Mouse (Mus musculus) cerebellum, postnatal 10 days (tissue): ENCODE results near the gene Ptpn7.

Experiments
- DNase-seq, 2 experiments: peaks; one replicate each; pipeline ENCODE4 v3.0.0; 2021; ENCODE audit warnings: mixed read lengths in 2 of 2

The Ptpn7 gene

DNA sequence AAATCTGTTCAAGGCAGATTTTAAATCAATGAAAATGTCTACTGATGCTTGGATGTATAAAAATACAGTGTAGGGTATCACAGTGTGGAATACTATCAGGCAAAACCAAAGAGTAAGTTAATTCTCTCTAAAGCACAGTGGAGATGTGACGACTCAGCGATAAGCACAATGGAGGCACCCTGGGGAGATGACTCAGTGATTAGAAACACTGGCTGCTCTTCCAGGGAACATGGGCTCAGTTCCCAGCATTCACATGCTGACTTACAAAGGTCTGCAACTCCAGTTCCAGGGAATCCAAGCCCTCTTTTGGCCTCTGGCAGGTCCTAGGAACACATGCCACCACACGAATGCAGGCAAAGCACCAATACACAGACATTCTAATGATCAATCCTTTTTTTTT is 55.7 kb downstream of the Ptpn7 start:
- DNase-seq = peak in 1 of 2 experiments; percentile 62

DNA sequence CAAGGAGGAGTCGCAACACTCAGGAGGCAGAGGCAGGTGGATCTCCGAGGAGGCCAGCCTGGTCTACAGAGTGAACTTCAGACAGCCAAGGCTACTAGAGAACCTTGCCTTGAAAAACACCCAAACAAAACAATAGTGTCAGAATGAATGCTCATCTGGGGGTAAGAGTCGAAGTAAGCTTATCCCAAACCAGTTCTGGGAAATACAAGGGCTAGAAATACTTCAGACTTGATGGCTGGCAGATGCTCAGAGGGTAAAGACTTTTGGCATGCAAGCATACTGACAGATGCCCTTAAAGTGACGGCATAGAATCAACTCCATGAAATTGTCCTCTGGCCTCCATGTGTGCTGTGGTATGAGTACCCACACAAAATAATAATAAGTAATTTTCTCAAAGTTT is 56.7 kb downstream of the Ptpn7 start:
- no peak for DNase-seq

DNA sequence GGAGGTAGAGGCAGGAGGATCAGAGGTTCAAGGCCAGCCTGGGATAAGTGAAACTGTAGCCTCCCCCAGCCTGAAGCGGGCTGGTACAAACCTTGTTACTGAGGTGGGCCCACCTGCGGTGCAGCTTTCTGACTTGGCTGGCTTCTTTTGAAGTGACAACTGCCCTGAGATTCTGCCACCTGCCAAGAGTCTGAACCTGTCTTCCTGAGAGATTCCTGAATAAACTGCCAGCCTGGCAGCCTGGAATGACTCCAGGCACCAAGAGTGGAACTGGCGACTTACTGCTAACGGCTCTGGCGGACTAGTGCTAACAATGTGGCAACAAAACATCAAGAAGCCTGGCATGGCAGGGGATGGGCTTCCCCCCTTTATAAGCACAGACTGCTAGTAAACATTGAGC is 61.8 kb downstream of the Ptpn7 start:
- DNase-seq = peak; percentile 77 to 83
